Mouse (Mus musculus) forebrain, embryonic 13.5 days (tissue): ENCODE results near the gene Zfp956. TPM values are rescaled to one million over a fixed set of nuclear protein-coding genes. Genes with fewer than 3 reads are reported as not detected.

Source experiments
- ATAC-seq: fragments of 200-750 bp; cut with Nextera tagmentation; 2 replicates; pipeline ENCODE4 v1.8.0; 2017
- H3K27ac ChIP-seq: fragments of 300-500 bp; sonication (generic); 2 replicates; pipeline ENCODE4 v1.5.1; 2015; ENCODE audit warnings: inconsistent platforms, mild to moderate bottlenecking, moderate library complexity
- H3K27me3 ChIP-seq: fragments of 300-500 bp; sonication (generic); 2 replicates; pipeline ENCODE4 v1.6.1; 2015; ENCODE audit warnings: mild to moderate bottlenecking, inconsistent platforms
- H3K36me3 ChIP-seq: fragments of 300-500 bp; sonication (generic); 2 replicates; pipeline ENCODE4 v1.6.1; 2015; ENCODE audit warnings: mild to moderate bottlenecking, inconsistent platforms; ENCODE audit not compliant: poor library complexity, severe bottlenecking
- H3K4me1 ChIP-seq: fragments of 300-500 bp; sonication (generic); 2 replicates; pipeline ENCODE4 v1.6.1; 2015; ENCODE audit warnings: inconsistent platforms
- H3K4me2 ChIP-seq: fragments of 300-500 bp; sonication (generic); 2 replicates; pipeline ENCODE4 v1.6.1; 2015; ENCODE audit warnings: inconsistent platforms, mild to moderate bottlenecking, moderate library complexity
- H3K4me3 ChIP-seq: fragments of 300-500 bp; sonication (generic); 2 replicates; pipeline ENCODE4 v1.5.1; 2015; ENCODE audit warnings: mild to moderate bottlenecking, inconsistent platforms
- H3K9ac ChIP-seq: fragments of 300-500 bp; sonication (generic); 2 replicates; pipeline ENCODE4 v1.6.1; 2015; ENCODE audit warnings: mild to moderate bottlenecking, inconsistent platforms
- H3K9me3 ChIP-seq: fragments of 300-500 bp; sonication (generic); replicated peaks from 2 replicates; pipeline ENCODE4 v1.6.1; 2016; ENCODE audit warnings: inconsistent platforms
- WGBS: fragments of 180-500 bp; shearing (Covaris S2); methylation state at CpG from one replicate; pipeline ENCODE4 v1.1.7; 2015; 5-methylcytosine and 5-hydroxymethylcytosine counted together
- polyA plus RNA-seq: library from polyadenylated mRNA; unstranded; fragments of >200 nt; fragmentation: Nextera tagmentation; extraction: Ambion mirVana; gene quantifications from 2 replicates; pipeline ENCODE4 v1.2.1, GENCODE M21; 2015

Gene Zfp956
- polyA plus RNA-seq, 1 experiment from 2014 or later, result 11.2 TPM

- 13% methylated on average over 6 of the region's 6 CpGs for WGBS
- Histone ChIP-seq H3K4me3 (no peak overlapping the region), H3K27ac (no peak overlapping the region), H3K27me3 (no peaks in the 10 kb centered on the region), H3K9me3 (no peaks in the 10 kb centered on the region), H3K4me1 (no peaks in the 10 kb centered on the region), H3K36me3 (no peaks in the 10 kb centered on the region), H3K9ac (no peak overlapping the region), H3K4me2 (no peak overlapping the region)
- 0 out of 2 replicates have a peak, but pooled peaks have one; percentile 36 for ATAC-seq
These were observed 25.7 kb downstream of the Zfp956 start for GRCm38 (mm10) chr6:47978897-47979368.

- Histone ChIP-seq H3K27me3 (no peaks in the 10 kb centered on the region), H3K9ac (no peak overlapping the region), H3K4me2 (no peak overlapping the region), H3K36me3 (no peaks in the 10 kb centered on the region), H3K27ac (no peak overlapping the region), H3K9me3 (no peaks in the 10 kb centered on the region), H3K4me3 (no peak overlapping the region), H3K4me1 (no peaks in the 10 kb centered on the region)
- no peak for ATAC-seq
- WGBS, result 16% methylated on average over 2 of the region's 2 CpGs
These were observed 30.7 kb downstream of the Zfp956 start for GRCm38 (mm10) chr6:47983936-47984335.

GRCm38 (mm10) chr6:47995661-47996060, 42.5 kb downstream of the Zfp956 start:
- Histone ChIP-seq H3K4me1 (no peaks in the 10 kb centered on the region), H3K4me2 (no peak overlapping the region), H3K27me3 (no peaks in the 10 kb centered on the region), H3K27ac (no peak overlapping the region), H3K36me3 (no peaks in the 10 kb centered on the region), H3K4me3 (no peak overlapping the region), H3K9me3 (no peaks in the 10 kb centered on the region), H3K9ac (no peak overlapping the region)
- WGBS, result 92% methylated on average over 9 of the region's 9 CpGs
- no peak for ATAC-seq

GRCm38 (mm10) chr6:48010727-48011126, 57.5 kb downstream of the Zfp956 start:
- WGBS, result 59% methylated on average over 8 of the region's 8 CpGs
- Histone ChIP-seq H3K36me3 (no peaks in the 10 kb centered on the region), H3K9me3 (no peaks in the 10 kb centered on the region), H3K9ac (no peak overlapping the region), H3K27ac (no peak overlapping the region), H3K4me2 (no peak overlapping the region), H3K4me3 (no peak overlapping the region), H3K4me1 (no peaks in the 10 kb centered on the region), H3K27me3 (no peaks in the 10 kb centered on the region)
- no peak for ATAC-seq

Other genes starting within 250 kb of the Zfp956 start
- gene Pdia4, start 140.0 kb upstream of the Zfp956 start, polyA plus RNA-seq, result 167 and 173 TPM in 2 replicates
- 13.5 and 13.9 TPM in 2 replicates for gene Zfp786, start 122.5 kb upstream of the Zfp956 start, polyA plus RNA-seq
- 13.1 and 14.7 TPM in 2 replicates for gene Zfp398, start 117.7 kb upstream of the Zfp956 start, polyA plus RNA-seq
- 18.7 and 19.1 TPM in 2 replicates for gene Zfp282, start 76.2 kb upstream of the Zfp956 start, polyA plus RNA-seq
- gene Zfp212, start 32.9 kb upstream of the Zfp956 start, polyA plus RNA-seq, result 21.0 and 25.4 TPM in 2 replicates
- 6.8 and 7.4 TPM in 2 replicates for gene Zfp777, start 95.5 kb downstream of the Zfp956 start, polyA plus RNA-seq
- 17.2 and 18.2 TPM in 2 replicates for gene Zfp746, start 133.2 kb downstream of the Zfp956 start, polyA plus RNA-seq